Mouse (Mus musculus): ENCODE measurements around the gene Gm21969. TPM values are rescaled to one million over a fixed set of nuclear protein-coding genes. Genes with fewer than 3 reads are reported as not detected.

Gm21969 gene
- polyA plus RNA-seq, 1 experiment from 2014 or later = not detected

DNA sequence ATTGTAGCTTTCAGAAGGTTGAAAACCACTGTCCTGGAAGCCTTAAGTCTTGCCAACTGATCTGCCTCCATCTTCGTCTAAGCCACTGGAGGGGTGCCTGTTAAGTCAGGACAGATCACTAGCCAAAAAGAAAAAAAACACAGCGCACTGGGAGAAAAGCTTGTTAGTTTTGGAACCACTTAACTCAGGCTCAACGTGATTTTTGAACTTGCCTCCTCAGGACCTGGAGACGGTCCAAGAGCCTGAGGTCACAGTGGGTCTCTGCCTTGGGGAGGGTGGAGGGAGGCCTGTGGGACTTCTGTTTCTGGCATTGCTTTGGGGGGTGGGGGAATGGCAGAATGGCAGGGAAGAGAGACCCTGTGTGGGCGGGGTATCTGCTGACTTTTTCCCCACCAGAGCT, 28.2 kb downstream of the Gm21969 start:
- Histone ChIP-seq H3K4me3 (ENCODE audit: low read depth, low read length) (no peak overlapping the region), H3K36me3 (ENCODE audit: insufficient read depth, low read length) (no peaks in the 10 kb centered on the region), H3K4me2 (replicated peaks; ENCODE audit: low read depth, low read length) (no peak overlapping the region), H3K27me3 (replicated peaks; ENCODE audit: insufficient read depth, low read length) (no peaks in the 10 kb centered on the region), H3K9ac (replicated peaks; ENCODE audit: low read depth) (no peak overlapping the region), H3K9me3 (ENCODE audit: low read length) (no peaks in the 10 kb centered on the region), H3K4me1 (ENCODE audit: insufficient read depth, low read depth, low read length) (peaks cover 3% of the 10 kb centered on the region; the same call in 1 of the 2 replicates), H3K27ac (ENCODE audit: low read length) (no peak overlapping the region)
- DNase-seq (ENCODE audit: low spot score) (no peak), ATAC-seq (no peak)
- no peak for TF ChIP-seq EP300 (IDR thresholded peaks at IDR 0.05)
- no peak for TF ChIP-seq CTCF (IDR thresholded peaks at IDR 0.05)
- 37% methylated on average over 5 of the region's 5 CpGs for WGBS

DNA sequence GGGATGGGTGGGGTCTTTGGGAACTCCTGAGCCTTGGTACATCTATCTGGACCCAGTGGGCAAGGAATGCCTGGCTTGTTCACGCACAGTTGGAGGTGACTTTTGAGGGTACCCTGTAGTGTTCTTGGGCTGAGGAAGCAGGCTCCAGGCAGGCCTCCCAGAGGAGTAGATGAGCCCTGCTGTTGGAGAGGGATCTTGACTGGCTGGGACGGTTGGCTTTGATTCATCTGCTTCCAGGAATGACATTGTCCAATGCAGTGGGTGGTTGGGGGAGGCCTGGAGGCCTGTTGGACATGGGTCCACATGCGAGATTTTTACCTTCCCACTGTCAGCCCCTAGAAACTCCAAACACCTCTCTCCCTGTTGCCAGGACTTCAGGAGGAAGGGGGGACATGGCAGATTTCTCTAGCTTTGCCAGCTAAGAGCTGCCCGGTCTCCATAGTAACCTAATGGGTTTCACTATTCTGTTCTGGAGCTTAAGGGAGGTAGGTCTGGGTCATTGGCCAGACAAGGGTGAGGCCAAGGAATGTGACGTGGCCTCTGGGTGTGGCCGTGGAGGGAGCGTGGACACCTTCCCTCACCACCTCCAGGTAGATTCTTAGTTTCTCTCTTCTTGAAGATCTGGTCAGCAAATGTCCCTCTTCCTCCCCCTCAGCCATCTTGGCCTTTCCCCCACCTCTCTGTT, 28.7 kb downstream of the Gm21969 start:
- no peak overlapping the region for H3K4me2 ChIP-seq (replicated peaks; ENCODE audit: low read depth, low read length)
- no peak overlapping the region for H3K9ac ChIP-seq (replicated peaks; ENCODE audit: low read depth)
- H3K4me3 ChIP-seq (ENCODE audit: low read depth, low read length) = no peak overlapping the region
- TF ChIP-seq EP300 (IDR thresholded peaks at IDR 0.05) = no peak
- no peak for TF ChIP-seq CTCF (IDR thresholded peaks at IDR 0.05)
- H3K4me1 ChIP-seq (ENCODE audit: insufficient read depth, low read depth, low read length) = peaks cover 3% of the 10 kb centered on the region; the same call in 1 of the 2 replicates
- H3K27me3 ChIP-seq (replicated peaks; ENCODE audit: insufficient read depth, low read length) = no peaks in the 10 kb centered on the region
- no peak overlapping the region for H3K27ac ChIP-seq (ENCODE audit: low read length)
- WGBS = 69% methylated on average over 7 of the region's 7 CpGs
- DNase-seq (ENCODE audit: low spot score) (peak; percentile 34), ATAC-seq (peak; percentile 54)
- no peaks in the 10 kb centered on the region for H3K9me3 ChIP-seq (ENCODE audit: low read length)
- H3K36me3 ChIP-seq (ENCODE audit: insufficient read depth, low read length) = no peaks in the 10 kb centered on the region

GRCm38 (mm10) chr4:139632254-139632580, 29.2 kb downstream of the Gm21969 start:
- DNase-seq (ENCODE audit: low spot score) (no peak), ATAC-seq (0 out of 2 replicates have a peak, but pooled peaks have one; percentile 7)
- peaks cover 3% of the 10 kb centered on the region; the same call in 1 of the 2 replicates for H3K4me1 ChIP-seq (ENCODE audit: insufficient read depth, low read depth, low read length)
- no peak overlapping the region for H3K4me2 ChIP-seq (replicated peaks; ENCODE audit: low read depth, low read length)
- H3K27me3 ChIP-seq (replicated peaks; ENCODE audit: insufficient read depth, low read length) = no peaks in the 10 kb centered on the region
- no peaks in the 10 kb centered on the region; the same call in 1 of the 2 replicates for H3K36me3 ChIP-seq (ENCODE audit: insufficient read depth, low read length)
- H3K4me3 ChIP-seq (ENCODE audit: low read depth, low read length) = no peak overlapping the region
- TF ChIP-seq EP300 (IDR thresholded peaks at IDR 0.05) (no peak), CTCF (IDR thresholded peaks at IDR 0.05) (no peak)
- H3K9ac ChIP-seq (replicated peaks; ENCODE audit: low read depth) = no peak overlapping the region
- no peak overlapping the region for H3K27ac ChIP-seq (ENCODE audit: low read length)
- H3K9me3 ChIP-seq (ENCODE audit: low read length) = no peaks in the 10 kb centered on the region
- 69% methylated on average over 10 of the region's 10 CpGs for WGBS

- Histone ChIP-seq H3K27me3 (replicated peaks; ENCODE audit: insufficient read depth, low read length) (no peaks in the 10 kb centered on the region), H3K27ac (ENCODE audit: low read length) (no peak overlapping the region), H3K4me3 (ENCODE audit: low read depth, low read length) (no peak overlapping the region), H3K4me2 (replicated peaks; ENCODE audit: low read depth, low read length) (no peak overlapping the region), H3K9ac (replicated peaks; ENCODE audit: low read depth) (no peak overlapping the region), H3K9me3 (ENCODE audit: low read length) (no peaks in the 10 kb centered on the region), H3K36me3 (ENCODE audit: insufficient read depth, low read length) (no peaks in the 10 kb centered on the region; the same call in 1 of the 2 replicates), H3K4me1 (ENCODE audit: insufficient read depth, low read depth, low read length) (peaks cover 2% of the 10 kb centered on the region; the same call in 1 of the 2 replicates)
- ATAC-seq (0 out of 2 replicates have a peak, but pooled peaks have one; percentile 16), DNase-seq (ENCODE audit: low spot score) (peak; percentile 64)
- WGBS = 28% methylated on average over 7 of the region's 7 CpGs
- TF ChIP-seq CTCF (IDR thresholded peaks at IDR 0.05) (peak; percentile 99), EP300 (IDR thresholded peaks at IDR 0.05) (no peak)
Measured at GRCm38 (mm10) chr4:139636373-139636772, 33.4 kb downstream of the Gm21969 start.

GRCm38 (mm10) chr4:139637847-139638246, 34.9 kb downstream of the Gm21969 start:
- ATAC-seq (no peak), DNase-seq (ENCODE audit: low spot score) (no peak)
- Histone ChIP-seq H3K36me3 (ENCODE audit: insufficient read depth, low read length) (no peaks in the 10 kb centered on the region; the same call in 1 of the 2 replicates), H3K4me3 (ENCODE audit: low read depth, low read length) (no peak overlapping the region), H3K9me3 (ENCODE audit: low read length) (no peaks in the 10 kb centered on the region), H3K4me2 (replicated peaks; ENCODE audit: low read depth, low read length) (no peak overlapping the region), H3K9ac (replicated peaks; ENCODE audit: low read depth) (no peak overlapping the region), H3K27ac (ENCODE audit: low read length) (no peak overlapping the region), H3K4me1 (ENCODE audit: insufficient read depth, low read depth, low read length) (no peaks in the 10 kb centered on the region), H3K27me3 (replicated peaks; ENCODE audit: insufficient read depth, low read length) (no peaks in the 10 kb centered on the region)
- 84% methylated on average over 9 of the region's 9 CpGs for WGBS
- TF ChIP-seq EP300 (IDR thresholded peaks at IDR 0.05) (no peak), CTCF (IDR thresholded peaks at IDR 0.05) (no peak)

- H3K4me2 ChIP-seq (replicated peaks; ENCODE audit: low read depth, low read length) = no peak overlapping the region
- H3K4me3 ChIP-seq (ENCODE audit: low read depth, low read length) = no peak overlapping the region
- TF ChIP-seq CTCF (IDR thresholded peaks at IDR 0.05) (no peak), EP300 (IDR thresholded peaks at IDR 0.05) (no peak)
- no peaks in the 10 kb centered on the region for H3K4me1 ChIP-seq (ENCODE audit: insufficient read depth, low read depth, low read length)
- H3K36me3 ChIP-seq (ENCODE audit: insufficient read depth, low read length) = no peaks in the 10 kb centered on the region; the same call in 1 of the 2 replicates
- WGBS = 94% methylated on average over 16 of the region's 16 CpGs
- H3K27me3 ChIP-seq (replicated peaks; ENCODE audit: insufficient read depth, low read length) = no peaks in the 10 kb centered on the region
- no peak overlapping the region for H3K27ac ChIP-seq (ENCODE audit: low read length)
- DNase-seq (ENCODE audit: low spot score) (no peak), ATAC-seq (no peak)
- H3K9ac ChIP-seq (replicated peaks; ENCODE audit: low read depth) = no peak overlapping the region
- no peaks in the 10 kb centered on the region for H3K9me3 ChIP-seq (ENCODE audit: low read length)
Measured at GRCm38 (mm10) chr4:139638356-139638755, 35.4 kb downstream of the Gm21969 start.

All from lung, postnatal 0 days (tissue).